Mouse (Mus musculus) midbrain, embryonic 15.5 days (tissue): ENCODE results near the gene Cdc42ep5. TPM values are rescaled to one million over a fixed set of nuclear protein-coding genes. Genes with fewer than 3 reads are reported as not detected.
"Not testable (repeated sequence)": the region's sequence is repeated elsewhere in the genome, so short reads cannot be mapped to it uniquely, and the experiment has no call there.

Experiments
- ATAC-seq: fragments of 200-750 bp; cut with Nextera tagmentation; replicated peaks from 2 replicates; pipeline ENCODE4 v1.8.0; 2017; ENCODE audit warnings: moderate TSS enrichment
- H3K27ac ChIP-seq: fragments of 300-500 bp; sonication (generic); 2 replicates; pipeline ENCODE4 v1.5.1; 2015; ENCODE audit warnings: mild to moderate bottlenecking, inconsistent platforms
- H3K27me3 ChIP-seq: fragments of 300-500 bp; sonication (generic); replicated peaks from 2 replicates; pipeline ENCODE4 v1.6.1; 2015; ENCODE audit warnings: inconsistent platforms
- H3K36me3 ChIP-seq: fragments of 300-500 bp; sonication (generic); replicated peaks from 2 replicates; pipeline ENCODE4 v1.6.1; 2015; ENCODE audit warnings: inconsistent platforms
- H3K4me1 ChIP-seq: fragments of 300-500 bp; sonication (generic); 2 replicates; pipeline ENCODE4 v1.6.1; 2015; ENCODE audit warnings: inconsistent platforms
- H3K4me2 ChIP-seq: fragments of 300-500 bp; sonication (generic); 2 replicates; pipeline ENCODE4 v1.6.1; 2015; ENCODE audit warnings: inconsistent platforms, mild to moderate bottlenecking, moderate library complexity
- H3K4me3 ChIP-seq: fragments of 300-500 bp; sonication (generic); 2 replicates; pipeline ENCODE4 v1.5.1; 2015; ENCODE audit warnings: mild to moderate bottlenecking, inconsistent platforms
- H3K9ac ChIP-seq: fragments of 300-500 bp; sonication (generic); 2 replicates; pipeline ENCODE4 v1.6.1; 2015; ENCODE audit warnings: mild to moderate bottlenecking, inconsistent platforms
- H3K9me3 ChIP-seq: fragments of 300-500 bp; sonication (generic); 2 replicates; pipeline ENCODE4 v1.6.1; 2016; ENCODE audit warnings: inconsistent platforms
- WGBS: fragments of 180-500 bp; shearing (Covaris S2); methylation state at CpG from one replicate; pipeline ENCODE4 v1.1.7; 2015; ENCODE audit warnings: mixed read lengths; 5-methylcytosine and 5-hydroxymethylcytosine counted together
- polyA plus RNA-seq: library from polyadenylated mRNA; unstranded; fragments of >200 nt; fragmentation: Nextera tagmentation; extraction: Ambion mirVana; gene quantifications from 2 replicates; pipeline ENCODE4 v1.2.1, GENCODE M21; 2015

Cdc42ep5 gene
- polyA plus RNA-seq: 6.2 and 6.4 TPM in 2 replicates

- Histone ChIP-seq H3K9me3 (no peaks in the 10 kb centered on the region), H3K27ac (no peak within 1 kb of the TSS), H3K9ac (no peak within 1 kb of the TSS; the same call in 1 of the 2 replicates), H3K4me3 (peak within 1 kb of the TSS; percentile 22), H3K4me2 (peak within 1 kb of the TSS; percentile 41), H3K27me3 (no peaks in the 10 kb centered on the region), H3K36me3 (no peaks in the 10 kb centered on the region), H3K4me1 (peaks cover 8% of the 10 kb centered on the region; the same call in 1 of the 2 replicates)
- peak; percentile 66 for ATAC-seq
- WGBS: 2% methylated on average over 19 of the region's 20 CpGs
Measured at GRCm38 (mm10) chr7:4164090-4164910, at the start of gene Cdc42ep5. Gene Cdc42ep5, minus strand, starts transcription at chr7:4164860.

GRCm38 (mm10) chr7:4213436-4213835 is 48.8 kb upstream of the Cdc42ep5 start:
- not testable (repeated sequence) for H3K27me3 ChIP-seq, H3K27ac ChIP-seq, H3K4me2 ChIP-seq, ATAC-seq, H3K4me1 ChIP-seq, H3K9ac ChIP-seq, H3K4me3 ChIP-seq, H3K36me3 ChIP-seq, H3K9me3 ChIP-seq

- Histone ChIP-seq H3K4me2 (no peak overlapping the region), H3K27ac (no peak overlapping the region), H3K4me3 (no peak overlapping the region), H3K9me3 (no peaks in the 10 kb centered on the region), H3K9ac (no peak overlapping the region), H3K27me3 (no peaks in the 10 kb centered on the region), H3K4me1 (no peaks in the 10 kb centered on the region), H3K36me3 (no peaks in the 10 kb centered on the region)
- 49% methylated on average over 2 of the region's 2 CpGs for WGBS
- ATAC-seq: no peak
Measured at GRCm38 (mm10) chr7:4208626-4209025, 44.0 kb upstream of the Cdc42ep5 start.

- Histone ChIP-seq H3K27ac (no peak overlapping the region), H3K27me3 (no peaks in the 10 kb centered on the region), H3K4me3 (no peak overlapping the region), H3K36me3 (no peaks in the 10 kb centered on the region), H3K4me1 (no peaks in the 10 kb centered on the region), H3K4me2 (no peak overlapping the region), H3K9ac (no peak overlapping the region), H3K9me3 (no peaks in the 10 kb centered on the region)
- WGBS: 88% methylated on average over 1 of the region's 1 CpGs
- no peak for ATAC-seq
Measured at GRCm38 (mm10) chr7:4207126-4207525, 42.5 kb upstream of the Cdc42ep5 start.

GRCm38 (mm10) chr7:4178438-4178837 is 13.8 kb upstream of the Cdc42ep5 start:
- Histone ChIP-seq H3K9me3 (no peaks in the 10 kb centered on the region), H3K27ac (no peak overlapping the region), H3K4me1 (no peaks in the 10 kb centered on the region), H3K9ac (no peak overlapping the region), H3K36me3 (no peaks in the 10 kb centered on the region), H3K27me3 (no peaks in the 10 kb centered on the region), H3K4me3 (no peak overlapping the region), H3K4me2 (no peak overlapping the region)
- 53% methylated on average over 3 of the region's 3 CpGs for WGBS
- ATAC-seq: no peak

- no peaks in the 10 kb centered on the region for H3K9me3 ChIP-seq
- no peak overlapping the region for H3K4me3 ChIP-seq
- no peaks in the 10 kb centered on the region for H3K36me3 ChIP-seq
- H3K4me2 ChIP-seq: no peak overlapping the region
- ATAC-seq: no peak
- H3K9ac ChIP-seq: no peak overlapping the region
- no peak overlapping the region for H3K27ac ChIP-seq
- 88% methylated on average over 6 of the region's 6 CpGs for WGBS
- no peaks in the 10 kb centered on the region for H3K4me1 ChIP-seq
- H3K27me3 ChIP-seq: no peaks in the 10 kb centered on the region
Measured at GRCm38 (mm10) chr7:4170193-4170938, 5.7 kb upstream of the Cdc42ep5 start.

GRCm38 (mm10) chr7:4167098-4167497 is 2.4 kb upstream of the Cdc42ep5 start:
- ATAC-seq: no peak
- H3K36me3 ChIP-seq: no peaks in the 10 kb centered on the region
- no peaks in the 10 kb centered on the region for H3K9me3 ChIP-seq
- H3K9ac ChIP-seq: no peak overlapping the region
- no peak overlapping the region for H3K4me3 ChIP-seq
- peaks cover 8% of the 10 kb centered on the region; the same call in 1 of the 2 replicates for H3K4me1 ChIP-seq
- no peak overlapping the region for H3K27ac ChIP-seq
- H3K27me3 ChIP-seq: no peaks in the 10 kb centered on the region
- H3K4me2 ChIP-seq: no peak overlapping the region

GRCm38 (mm10) chr7:4165286-4165685 is 626 bp upstream of the Cdc42ep5 start:
- Histone ChIP-seq H3K9ac (no peak overlapping the region), H3K4me1 (peaks cover 8% of the 10 kb centered on the region; the same call in 1 of the 2 replicates), H3K27ac (no peak overlapping the region), H3K4me3 (no peak overlapping the region), H3K27me3 (no peaks in the 10 kb centered on the region), H3K9me3 (no peaks in the 10 kb centered on the region), H3K4me2 (0 out of 2 replicates have a peak overlapping the region, but pooled peaks have one; percentile 41), H3K36me3 (no peaks in the 10 kb centered on the region)
- 31% methylated on average over 3 of the region's 3 CpGs for WGBS
- no peak for ATAC-seq

- H3K4me3 ChIP-seq: peak overlapping the region; percentile 22
- 3% methylated on average over 11 of the region's 11 CpGs for WGBS
- H3K36me3 ChIP-seq: no peaks in the 10 kb centered on the region
- no peaks in the 10 kb centered on the region for H3K27me3 ChIP-seq
- H3K4me1 ChIP-seq: peaks cover 8% of the 10 kb centered on the region; the same call in 1 of the 2 replicates
- no peaks in the 10 kb centered on the region for H3K9me3 ChIP-seq
- peak; percentile 37; the same call in 1 of the 2 replicates for ATAC-seq
- H3K4me2 ChIP-seq: peak overlapping the region; percentile 41
- H3K9ac ChIP-seq: no peak overlapping the region
- H3K27ac ChIP-seq: no peak overlapping the region
Measured at GRCm38 (mm10) chr7:4163571-4164072, 1.0 kb downstream of the Cdc42ep5 start.

- H3K4me2 ChIP-seq, H3K4me1 ChIP-seq, H3K9me3 ChIP-seq, H3K9ac ChIP-seq, H3K27ac ChIP-seq, H3K27me3 ChIP-seq, ATAC-seq, H3K4me3 ChIP-seq, H3K36me3 ChIP-seq: not testable (repeated sequence)
- 95% methylated on average over 4 of the region's 4 CpGs for WGBS
Measured at GRCm38 (mm10) chr7:4161596-4161995, 3.1 kb downstream of the Cdc42ep5 start.

- no peak for ATAC-seq
- peaks cover 17% of the 10 kb centered on the region for H3K4me1 ChIP-seq
- no peaks in the 10 kb centered on the region for H3K9me3 ChIP-seq
- no peak overlapping the region for H3K4me3 ChIP-seq
- H3K9ac ChIP-seq: no peak overlapping the region
- no peak overlapping the region for H3K4me2 ChIP-seq
- no peaks in the 10 kb centered on the region for H3K36me3 ChIP-seq
- peaks cover 27% of the 10 kb centered on the region for H3K27me3 ChIP-seq
- WGBS: 31% methylated on average over 4 of the region's 4 CpGs
- no peak overlapping the region for H3K27ac ChIP-seq
Measured at GRCm38 (mm10) chr7:4154976-4155375, 9.7 kb downstream of the Cdc42ep5 start.

GRCm38 (mm10) chr7:4154356-4154755 is 10.3 kb downstream of the Cdc42ep5 start:
- Histone ChIP-seq H3K4me3 (no peak overlapping the region), H3K9me3 (no peaks in the 10 kb centered on the region), H3K27ac (no peak overlapping the region), H3K36me3 (no peaks in the 10 kb centered on the region), H3K4me2 (no peak overlapping the region), H3K9ac (no peak overlapping the region), H3K4me1 (peaks cover 20% of the 10 kb centered on the region), H3K27me3 (peaks cover 27% of the 10 kb centered on the region)
- no peak for ATAC-seq
- WGBS: 76% methylated on average over 5 of the region's 5 CpGs
